Mouse (Mus musculus) thymus, postnatal 0 days (tissue): ENCODE results near the gene Slc2a4. TPM values are rescaled to one million over a fixed set of nuclear protein-coding genes. Genes with fewer than 3 reads are reported as not detected.

Experiments
- DNase-seq: peaks from one replicate; pipeline ENCODE4 v3.0.0-alpha.2; 2015; ENCODE audit warnings: low spot score
- polyA plus RNA-seq: library from polyadenylated mRNA; unstranded; fragments of >200 nt; fragmentation: Nextera tagmentation; extraction: Ambion mirVana; gene quantifications from 2 replicates; pipeline ENCODE4 v1.2.1, GENCODE M21; 2015

Slc2a4 gene
- polyA plus RNA-seq, result 11.7 and 11.9 TPM in 2 replicates

DNA sequence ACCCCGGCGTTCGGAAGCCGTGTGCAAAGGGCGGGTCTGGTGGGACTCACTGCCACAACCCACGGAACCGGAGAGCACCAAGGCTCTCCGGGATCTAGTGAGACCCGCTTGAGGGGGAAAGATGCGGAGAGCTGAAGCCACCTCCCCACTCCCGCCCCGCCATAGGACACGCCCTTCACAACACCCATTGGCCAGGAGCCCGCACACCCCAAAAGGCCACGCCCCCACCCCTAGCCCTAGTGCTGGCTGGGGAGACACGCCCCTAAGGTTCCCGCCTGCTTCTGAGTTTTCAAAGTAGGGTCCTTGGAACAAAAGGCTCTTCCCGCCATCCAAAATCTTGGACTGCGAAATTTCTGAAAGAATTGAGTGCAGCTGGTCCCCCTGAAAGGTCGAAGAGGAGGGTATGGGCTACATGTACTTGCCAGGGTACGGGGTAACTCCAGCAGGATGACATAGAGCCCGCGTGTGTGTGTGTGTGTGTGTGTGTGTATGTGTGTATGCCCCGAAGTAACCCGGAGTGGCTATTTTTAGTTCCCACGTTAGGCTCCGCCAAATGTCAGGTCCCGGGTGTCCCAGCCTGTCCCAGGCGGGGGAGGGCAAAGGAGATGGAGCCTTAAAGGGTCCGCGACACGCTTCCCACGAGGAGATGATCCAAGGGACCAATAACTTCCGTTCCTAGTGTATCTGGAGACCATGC is at the start of gene Slc2a4:
Slc2a4 (minus strand) TSS at position 123 of the 697 bp plus-strand sequence.
- peak; percentile 95 for DNase-seq

DNA sequence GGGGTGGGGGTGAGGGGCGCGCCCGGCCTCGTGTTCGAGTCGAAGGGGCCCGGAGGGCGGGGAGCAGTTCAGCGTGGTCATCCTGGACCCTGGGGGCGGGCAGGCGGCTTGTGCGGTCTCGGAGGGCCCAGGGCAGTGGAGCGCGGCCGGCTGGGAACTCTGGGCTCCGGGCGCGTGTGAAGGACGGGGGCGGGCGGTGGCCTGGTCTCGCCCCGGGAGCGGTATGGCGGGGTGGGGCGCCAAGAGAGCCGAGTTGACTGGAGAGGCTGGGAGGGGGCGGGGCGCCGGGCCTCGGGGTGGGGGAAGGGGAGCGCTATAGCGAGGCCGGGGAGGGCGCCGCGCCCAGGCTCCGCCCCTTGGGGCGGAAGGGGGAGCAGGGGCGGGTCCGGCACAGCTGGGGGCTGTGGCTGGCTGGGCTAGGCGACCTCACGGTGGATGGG is 49.1 kb upstream of the Slc2a4 start:
- peak; percentile 89 for DNase-seq

DNA sequence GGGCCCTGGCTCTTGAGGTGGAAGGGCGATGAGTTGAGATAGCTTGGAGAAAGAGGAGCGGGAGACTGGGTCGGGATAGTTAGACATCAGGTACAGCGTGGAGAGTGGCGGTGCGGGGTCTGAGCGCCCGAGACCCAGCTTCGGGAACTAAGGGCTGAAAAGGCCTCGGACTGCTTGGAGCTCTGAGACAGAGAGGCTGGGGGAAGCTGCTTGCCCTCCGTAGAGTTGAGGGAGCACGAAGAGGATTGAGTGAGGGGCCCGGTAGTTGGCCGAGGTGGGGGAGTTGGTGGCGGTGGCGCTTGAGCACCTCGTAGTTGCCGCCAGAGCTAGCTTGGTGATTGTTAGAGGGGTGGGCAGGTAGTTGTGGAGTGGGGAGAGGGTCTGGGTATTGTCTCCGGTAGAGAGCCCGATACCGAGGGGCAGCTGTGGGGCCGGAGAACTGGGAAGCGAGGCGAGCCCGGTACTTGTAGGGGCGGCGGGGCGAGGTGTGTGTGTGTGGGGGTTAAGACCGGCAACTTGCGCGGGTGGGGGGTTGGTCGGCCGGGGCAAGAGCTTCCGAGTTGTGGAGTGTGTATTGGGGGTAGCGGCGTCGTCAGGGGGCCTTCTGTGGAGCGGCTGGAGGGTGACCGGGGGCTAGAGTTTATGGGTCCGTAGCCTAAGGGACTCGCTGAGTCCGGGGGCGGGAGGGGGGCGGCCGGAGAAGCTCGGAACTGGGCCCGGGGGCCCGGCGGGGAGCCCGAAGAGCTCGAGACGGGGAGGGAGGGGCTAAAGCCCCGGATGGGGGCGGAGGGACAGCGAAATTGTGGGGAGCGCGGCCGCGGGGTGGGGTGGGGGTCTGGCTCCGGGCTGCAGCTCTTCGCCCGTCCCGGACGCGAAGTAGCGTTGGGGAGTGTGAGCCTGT is 48.4 kb upstream of the Slc2a4 start:
- peak; percentile 64 for DNase-seq

DNA sequence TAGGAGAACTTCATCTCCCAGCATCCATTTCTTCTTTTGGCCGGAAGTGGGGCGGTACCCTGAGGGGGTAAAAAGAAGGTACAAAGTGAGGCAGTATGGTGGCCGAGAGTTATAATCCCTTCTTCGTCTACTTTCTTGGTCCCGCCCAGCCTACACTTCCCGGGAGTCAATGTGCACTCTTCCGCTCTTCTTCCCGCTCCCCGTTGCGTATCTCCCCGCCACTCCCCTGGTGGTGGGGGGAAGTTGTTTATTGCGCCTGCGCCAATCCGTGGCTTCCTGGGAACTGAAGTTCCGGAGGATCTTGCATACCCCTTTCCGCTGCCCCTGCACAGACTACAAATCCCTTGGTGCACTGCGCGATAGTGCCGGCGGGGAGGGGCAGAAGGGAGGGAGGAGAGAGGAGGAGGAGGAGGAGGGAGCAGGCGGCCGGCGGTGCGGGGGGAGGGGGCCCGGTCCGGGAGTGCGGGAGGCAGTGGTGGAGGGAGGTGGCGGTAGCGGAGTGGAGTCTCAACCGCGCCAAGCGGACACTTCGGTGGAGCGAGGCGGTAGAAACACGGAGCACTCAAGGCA is 47.5 kb upstream of the Slc2a4 start, which contains the start of gene Phf23:
Phf23 (plus strand) TSS at position 387 of the 570 bp plus-strand sequence.
- DNase-seq, result peak; percentile 99

DNA sequence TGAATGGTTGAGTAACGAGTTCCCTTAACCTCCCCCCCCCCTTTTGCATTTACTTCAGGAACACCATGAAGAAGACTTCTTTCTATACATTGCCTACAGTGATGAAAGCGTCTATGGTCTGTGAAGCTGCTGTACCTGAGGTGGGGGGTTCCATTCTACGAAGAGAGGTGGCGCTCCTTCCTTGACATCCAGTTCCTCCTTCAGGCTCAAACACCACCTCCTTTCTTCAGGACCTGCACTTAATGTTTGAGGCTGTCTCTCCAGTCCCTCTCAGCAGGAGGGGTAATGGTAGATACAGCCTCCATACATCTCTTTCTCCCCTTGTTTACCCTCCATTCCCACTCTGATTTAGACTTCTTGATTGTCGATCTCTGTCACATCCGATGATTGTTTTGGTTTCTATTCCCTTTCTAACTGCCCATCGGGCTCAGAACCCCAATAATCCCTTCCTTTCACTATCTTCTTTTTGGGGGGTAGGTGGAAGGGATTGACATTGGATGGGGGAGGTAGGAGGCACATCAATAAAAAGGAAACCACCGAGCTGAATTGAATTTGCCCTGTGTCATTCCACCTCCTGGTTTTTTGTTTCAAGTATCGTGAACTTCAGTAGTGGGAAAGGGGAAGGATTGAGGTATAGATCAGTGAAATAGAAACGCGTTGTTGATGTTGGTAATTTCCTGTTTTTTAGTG is 46.6 kb upstream of the Slc2a4 start:
- no peak for DNase-seq

DNA sequence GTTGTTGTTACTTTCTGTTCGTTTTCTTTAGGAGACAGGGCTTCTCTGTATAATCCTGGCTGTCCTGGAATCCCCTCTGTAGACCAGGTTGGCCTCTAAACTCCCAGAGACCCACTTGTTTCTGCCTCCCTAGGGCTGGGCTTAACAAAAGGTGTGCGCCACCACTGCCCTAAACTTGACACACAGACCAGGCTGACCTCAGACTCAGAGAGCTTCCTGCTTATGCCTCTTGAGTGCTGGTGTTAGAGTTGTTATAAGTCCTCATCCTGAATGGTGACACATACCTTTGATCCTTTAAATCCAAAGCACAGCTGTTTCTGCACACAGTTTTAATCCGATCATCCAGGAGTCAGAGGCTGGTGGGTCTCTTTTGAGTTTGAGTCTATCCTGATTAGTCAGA is 44.9 kb upstream of the Slc2a4 start:
- no peak for DNase-seq

DNA sequence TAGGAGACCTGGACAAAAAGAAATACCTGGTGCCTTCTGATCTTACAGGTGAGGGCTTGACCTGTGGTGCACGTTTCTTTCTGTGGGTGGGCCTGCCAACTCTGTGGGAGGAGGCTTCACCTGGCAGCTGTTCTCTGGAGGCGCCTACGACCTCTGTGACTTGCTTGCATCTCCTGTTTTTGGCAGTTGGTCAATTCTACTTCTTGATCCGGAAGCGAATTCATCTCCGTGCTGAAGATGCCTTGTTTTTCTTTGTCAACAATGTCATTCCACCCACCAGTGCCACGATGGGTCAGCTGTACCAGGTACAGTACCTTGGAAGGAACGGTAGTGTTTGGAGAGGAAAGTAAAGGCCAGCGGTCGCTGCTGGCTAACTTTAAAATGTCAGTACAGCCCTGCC is 44.4 kb upstream of the Slc2a4 start:
- no peak for DNase-seq

DNA sequence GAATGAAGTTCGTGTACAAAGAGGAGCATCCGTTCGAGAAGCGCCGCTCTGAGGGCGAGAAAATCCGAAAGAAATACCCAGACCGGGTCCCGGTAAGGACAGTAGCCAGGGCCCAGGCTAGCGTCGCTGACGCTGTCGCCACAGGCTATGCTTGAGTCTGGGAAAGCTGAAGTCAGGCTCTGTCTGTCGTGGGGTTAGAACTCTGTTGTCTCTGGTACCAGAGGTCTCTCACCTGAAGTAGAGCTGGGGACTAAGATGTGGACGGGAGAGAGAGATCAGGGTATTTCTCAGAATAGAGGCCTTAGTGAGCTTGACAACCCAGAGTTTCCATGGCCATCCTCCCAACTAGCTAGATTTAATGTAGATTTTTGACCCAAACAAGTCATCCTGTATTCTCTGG is 43.7 kb upstream of the Slc2a4 start:
- no peak for DNase-seq

DNA sequence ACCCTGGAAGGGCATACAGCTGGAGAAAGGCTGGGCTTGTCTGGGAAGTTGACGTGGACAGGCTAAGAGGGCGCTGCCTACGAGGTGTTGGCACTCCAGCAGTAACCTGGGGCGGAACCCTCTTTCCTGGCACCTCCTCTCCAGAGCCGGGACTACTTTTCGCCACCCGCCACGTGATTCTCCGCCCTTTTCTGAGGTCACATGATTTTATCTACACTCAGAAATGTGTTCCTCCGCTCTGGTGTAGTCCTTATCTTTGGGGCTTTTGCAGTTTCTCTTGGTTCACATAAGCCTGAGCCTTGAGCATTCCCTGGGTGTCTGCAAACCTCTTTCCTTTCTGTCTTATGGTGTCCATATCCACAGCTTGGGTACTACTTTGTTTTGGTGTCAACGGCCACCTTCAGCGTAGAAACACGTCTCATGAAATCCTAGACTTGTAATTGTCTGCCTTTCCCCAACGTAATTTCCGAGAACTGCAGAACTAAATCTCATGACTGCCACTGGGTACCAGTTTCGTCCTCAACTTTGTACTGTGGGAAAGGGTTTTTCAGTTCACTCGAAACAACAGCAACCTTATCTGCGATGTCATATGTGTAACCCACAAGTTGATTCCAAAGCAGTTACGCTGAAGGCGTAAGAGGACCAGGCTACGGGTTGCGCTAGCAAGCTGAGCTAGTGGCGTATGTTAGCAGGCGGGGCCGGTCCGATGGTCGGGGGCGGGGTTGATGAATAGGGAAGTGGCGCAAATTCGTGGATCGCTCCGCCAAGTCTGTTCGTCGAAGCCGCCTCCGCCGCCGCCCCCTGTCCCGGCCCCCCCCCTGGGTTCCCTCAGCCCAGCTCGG is 43.1 kb upstream of the Slc2a4 start, which contains the start of gene Gabarap:
Gabarap (plus strand) TSS at position 294 of the 842 bp plus-strand sequence.
- peak; percentile 96 for DNase-seq

DNA sequence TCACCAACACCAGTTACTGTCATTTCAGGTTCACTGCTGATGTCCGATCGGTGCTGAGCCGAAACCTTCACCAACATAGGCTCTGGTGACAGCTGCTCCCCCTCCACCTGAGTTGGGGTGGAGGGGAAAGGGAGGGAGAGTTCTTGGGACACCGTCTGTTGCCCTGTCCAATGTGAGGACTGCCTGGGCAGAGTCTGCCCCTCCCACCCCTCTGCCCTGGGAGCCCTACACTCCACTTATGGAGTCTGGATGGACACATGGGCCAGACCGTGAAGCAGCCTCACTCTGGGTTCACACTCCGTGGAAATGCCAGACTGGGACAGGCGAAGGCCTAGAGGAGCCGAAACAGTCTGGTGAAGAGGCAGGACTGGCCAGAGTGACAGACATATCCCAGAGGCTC is 42.0 kb upstream of the Slc2a4 start:
- no peak for DNase-seq

DNA sequence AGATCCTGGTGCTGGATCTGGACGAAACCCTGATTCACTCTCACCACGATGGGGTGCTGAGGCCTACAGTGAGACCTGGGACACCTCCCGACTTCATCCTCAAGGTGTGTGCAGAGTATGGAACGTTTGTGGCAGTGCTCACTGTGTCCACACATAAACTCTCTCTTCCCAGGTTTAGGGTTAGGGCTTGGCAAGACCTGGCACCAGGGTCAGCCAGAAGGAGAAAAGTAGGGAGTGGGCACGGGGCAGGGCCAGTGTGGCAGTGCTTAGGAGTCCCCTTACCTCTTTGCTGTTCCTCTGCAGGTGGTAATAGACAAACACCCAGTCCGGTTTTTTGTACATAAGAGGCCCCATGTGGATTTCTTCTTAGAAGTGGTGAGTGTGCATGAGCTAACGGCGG is 36.4 kb upstream of the Slc2a4 start:
- DNase-seq, result no peak

DNA sequence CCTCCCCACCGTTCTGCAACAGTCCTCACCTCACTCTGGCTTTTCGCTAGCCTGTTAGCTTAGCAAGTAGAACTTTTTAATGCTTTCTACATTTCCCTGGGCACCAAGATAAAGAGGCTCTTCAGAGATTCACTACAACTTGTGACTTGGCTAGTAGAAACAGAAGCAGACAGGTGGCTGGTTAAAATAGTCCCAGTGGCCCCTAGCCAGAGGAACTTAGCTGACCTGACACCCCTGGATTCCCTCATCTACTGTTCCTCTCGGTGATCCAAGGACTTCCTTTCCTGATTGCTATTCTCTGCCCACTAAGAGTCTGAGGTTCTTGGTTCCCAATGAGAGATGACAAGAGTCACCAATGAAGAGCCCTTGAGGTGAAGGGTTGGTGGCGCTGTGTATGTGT is 35.4 kb upstream of the Slc2a4 start:
- no peak for DNase-seq

DNA sequence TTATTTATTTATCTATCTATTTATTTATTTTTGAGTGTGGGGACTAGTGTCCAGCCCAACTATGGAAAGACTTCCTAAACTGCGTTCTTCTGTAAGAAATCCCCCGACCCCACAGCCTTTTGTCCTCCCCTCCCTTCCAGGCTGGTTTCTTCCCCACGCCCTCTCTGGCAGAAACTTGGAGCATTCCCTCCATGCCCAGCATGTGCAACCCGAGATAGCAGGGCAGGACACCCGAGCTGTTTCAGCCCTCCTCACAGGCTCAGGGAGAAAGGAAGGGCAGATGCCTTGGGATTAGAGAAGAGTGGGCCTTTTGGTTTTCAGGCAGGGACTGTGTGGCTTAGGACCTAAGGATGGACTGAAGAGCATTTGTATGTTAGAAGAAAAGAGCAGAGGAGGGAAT is 34.9 kb upstream of the Slc2a4 start:
- DNase-seq, result no peak

DNA sequence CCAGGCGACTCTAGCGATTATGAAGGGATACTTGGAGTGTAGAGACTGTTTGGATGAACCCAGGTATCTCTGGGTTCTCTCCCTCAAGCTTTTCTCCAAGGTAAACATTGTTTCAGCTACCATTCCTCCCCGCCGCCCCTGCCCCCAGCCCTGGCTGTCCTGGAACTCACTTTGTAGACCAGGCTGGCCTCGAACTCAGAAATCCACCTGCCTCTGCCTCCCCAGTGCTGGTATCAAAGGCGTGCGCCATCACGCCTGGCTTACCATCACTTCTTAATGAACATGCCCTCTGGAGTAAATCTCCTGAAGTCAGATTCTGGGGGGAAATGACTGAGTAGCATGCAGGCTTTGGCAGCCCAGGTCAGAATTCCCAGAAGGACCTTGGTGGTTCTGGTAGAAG is 34.2 kb upstream of the Slc2a4 start, which contains the start of gene Elp5:
Elp5 (minus strand) TSS at position 293 of the 400 bp plus-strand sequence.
- DNase-seq, result no peak

DNA sequence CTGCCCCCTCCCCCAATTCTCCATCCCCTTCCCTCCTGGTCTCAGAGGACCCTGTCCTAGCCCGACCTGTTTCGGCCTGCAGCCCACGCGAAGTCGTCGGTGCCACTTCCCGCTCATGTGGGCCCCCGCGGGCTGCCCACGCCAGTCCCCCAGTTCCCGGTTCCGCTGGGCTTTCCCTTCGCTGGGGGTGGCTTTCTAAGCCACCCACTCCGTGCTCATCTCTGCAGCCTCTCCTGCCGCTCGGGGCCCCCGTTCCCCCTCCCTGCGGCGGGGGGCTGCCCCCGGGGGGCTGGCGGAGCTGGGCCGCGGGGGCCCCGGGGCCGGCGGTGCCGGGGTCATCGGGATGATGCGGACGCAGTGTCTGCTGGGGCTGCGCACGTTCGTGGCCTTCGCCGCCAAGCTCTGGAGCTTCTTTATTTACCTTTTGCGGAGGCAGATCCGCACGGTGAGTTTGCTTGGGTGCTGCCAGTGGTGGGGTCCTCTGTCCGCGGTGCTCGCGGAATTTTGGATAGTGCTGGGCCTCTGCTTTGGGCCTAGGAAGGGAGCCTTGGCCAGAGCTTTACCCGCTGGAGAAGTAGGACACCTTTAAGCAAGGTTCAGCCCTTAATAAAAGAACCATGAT is 33.3 kb upstream of the Slc2a4 start, which contains the start of gene Ctdnep1:
Ctdnep1 (plus strand) TSS at position 16 of the 622 bp plus-strand sequence.
- DNase-seq, result no peak

DNA sequence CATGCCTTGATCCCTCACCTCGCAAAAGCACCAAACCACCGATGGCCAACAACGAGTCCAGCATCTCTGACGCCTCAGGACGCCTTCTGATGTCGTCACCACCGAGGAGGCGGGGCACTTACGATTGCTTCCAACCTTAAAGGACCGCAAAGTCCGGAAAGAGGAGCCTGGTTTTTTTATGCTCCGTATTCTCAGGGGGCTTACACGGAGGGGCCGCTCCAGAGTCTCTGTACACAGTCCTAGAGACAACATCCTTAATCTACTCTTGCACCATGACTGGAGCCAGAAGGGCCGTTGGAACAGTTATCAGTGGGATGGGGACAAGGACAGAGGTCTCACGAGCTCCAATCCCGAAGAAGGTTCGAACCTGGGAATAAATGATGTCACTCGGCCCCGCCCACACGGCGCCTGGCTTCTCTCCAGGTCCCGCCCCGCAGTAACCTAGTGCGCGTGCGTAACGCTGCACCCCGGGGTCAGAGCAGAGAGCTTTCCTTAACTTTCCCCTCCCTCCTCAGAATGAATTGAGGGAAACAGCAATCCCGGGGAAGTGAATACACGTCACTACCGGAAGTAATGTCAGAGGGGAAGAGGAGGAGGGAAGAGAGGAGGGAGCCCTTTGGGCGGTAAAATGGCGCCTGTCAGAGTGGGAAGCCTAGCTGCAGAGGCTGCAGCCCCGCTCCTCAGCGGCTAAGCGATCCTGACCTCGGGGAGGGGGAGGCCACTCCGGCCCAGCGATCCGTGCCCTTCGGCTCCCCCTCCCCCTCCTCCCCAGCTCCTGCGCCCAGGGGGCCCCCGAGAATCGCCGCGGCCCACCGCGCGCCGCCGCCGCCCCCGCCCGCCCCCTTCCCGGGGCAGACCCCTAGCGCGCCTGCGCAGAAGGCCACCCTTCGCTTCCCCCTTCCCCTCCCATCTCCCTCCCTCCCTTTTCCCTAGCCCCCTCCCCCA is 32.5 kb upstream of the Slc2a4 start:
- DNase-seq, result peak; percentile 91

DNA sequence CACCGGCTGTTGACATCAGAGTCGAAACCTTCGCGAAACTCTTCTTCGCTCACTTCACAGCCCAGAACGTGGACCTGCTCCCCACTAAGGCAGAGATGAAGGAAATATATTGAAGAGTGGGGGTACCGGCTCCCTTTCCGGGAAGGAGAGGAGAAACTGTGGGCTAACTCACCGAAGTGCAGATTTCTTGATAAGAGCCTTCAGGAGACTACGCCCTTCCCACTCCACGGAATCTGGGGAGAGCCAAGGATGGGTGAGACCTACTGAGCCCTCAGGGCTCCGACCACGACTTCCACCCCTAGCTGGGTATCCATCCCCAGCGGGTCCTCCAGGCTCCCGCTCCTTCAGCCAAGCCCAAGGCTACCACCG is 31.8 kb upstream of the Slc2a4 start:
- DNase-seq, result no peak

DNA sequence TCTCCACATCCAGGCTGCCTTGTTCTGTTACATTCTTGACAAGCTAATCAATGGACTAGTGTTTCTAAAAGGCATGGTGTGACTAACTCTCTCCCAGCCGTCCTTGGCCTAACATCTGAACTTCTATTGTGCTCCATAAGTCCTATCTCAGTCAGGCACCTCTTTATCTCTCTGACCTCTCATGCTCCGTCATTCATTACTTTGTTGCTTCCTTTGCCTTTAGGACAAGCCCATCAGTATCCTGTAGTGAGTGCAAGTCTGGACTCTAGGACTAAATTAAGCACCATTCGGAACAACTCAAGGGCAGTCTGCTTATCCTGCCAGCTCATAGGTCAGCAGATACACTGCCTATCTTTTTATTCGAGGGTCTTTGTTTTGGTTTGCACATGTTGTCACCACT is 28.3 kb upstream of the Slc2a4 start:
- no peak for DNase-seq

DNA sequence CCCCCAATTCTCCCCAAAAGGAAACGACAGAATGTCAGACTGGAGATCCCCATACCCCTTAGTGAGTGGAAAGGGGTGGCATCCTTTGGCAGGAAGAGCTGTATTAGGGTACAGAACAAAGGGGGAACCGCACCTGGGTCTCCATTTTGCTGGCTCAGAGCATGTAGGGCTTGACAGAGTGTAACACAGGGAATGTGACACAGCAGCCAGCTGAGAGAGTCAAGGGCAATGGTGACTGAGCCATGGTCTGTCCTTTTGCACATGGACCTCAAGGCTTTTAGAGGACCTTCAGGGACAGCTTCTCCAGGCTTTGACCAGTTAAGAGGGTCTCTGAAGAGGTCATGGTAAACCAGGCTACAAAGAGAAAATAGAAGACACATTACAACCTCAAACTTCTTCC is 26.9 kb upstream of the Slc2a4 start:
- no peak for DNase-seq
